Mouse (Mus musculus) hindbrain, embryonic 15.5 days (tissue): ENCODE data around the gene Tnks2. TPM values are rescaled to one million over a fixed set of nuclear protein-coding genes. Genes with fewer than 3 reads are reported as not detected.

Experiments
- ATAC-seq: fragments of 200-750 bp; cut with Nextera tagmentation; 2 replicates; pipeline ENCODE4 v1.8.0; 2017; ENCODE audit warnings: low read depth, moderate number of reproducible peaks, moderate TSS enrichment; ENCODE audit not compliant: low FRiP score
- H3K27ac ChIP-seq: fragments of 300-500 bp; sonication (generic); replicated peaks from 2 replicates; pipeline ENCODE4 v1.5.1; 2015; ENCODE audit warnings: mild to moderate bottlenecking, inconsistent platforms
- H3K27me3 ChIP-seq: fragments of 300-500 bp; sonication (generic); 2 replicates; pipeline ENCODE4 v1.6.1; 2015; ENCODE audit warnings: control low read depth, inconsistent platforms
- H3K36me3 ChIP-seq: fragments of 300-500 bp; sonication (generic); 2 replicates; pipeline ENCODE4 v1.6.1; 2015; ENCODE audit warnings: control low read depth, inconsistent platforms
- H3K4me1 ChIP-seq: fragments of 300-500 bp; sonication (generic); replicated peaks from 2 replicates; pipeline ENCODE4 v1.6.1; 2015; ENCODE audit warnings: control low read depth, inconsistent platforms
- H3K4me2 ChIP-seq: fragments of 300-500 bp; sonication (generic); 2 replicates; pipeline ENCODE4 v1.6.1; 2015; ENCODE audit warnings: moderate library complexity, mild to moderate bottlenecking, inconsistent platforms
- H3K4me3 ChIP-seq: fragments of 300-500 bp; sonication (generic); 2 replicates; pipeline ENCODE4 v1.5.1; 2015; ENCODE audit warnings: mild to moderate bottlenecking, inconsistent platforms
- H3K9ac ChIP-seq: fragments of 300-500 bp; sonication (generic); 2 replicates; pipeline ENCODE4 v1.6.1; 2015; ENCODE audit warnings: inconsistent platforms
- H3K9me3 ChIP-seq: fragments of 300-500 bp; sonication (generic); 2 replicates; pipeline ENCODE4 v1.6.1; 2016; ENCODE audit warnings: control low read depth, inconsistent platforms
- WGBS: fragments of 180-500 bp; shearing (Covaris S2); methylation state at CpG from one replicate; pipeline ENCODE4 v1.1.7; 2015; 5-methylcytosine and 5-hydroxymethylcytosine counted together
- polyA plus RNA-seq: library from polyadenylated mRNA; unstranded; fragments of >200 nt; fragmentation: Nextera tagmentation; extraction: Ambion mirVana; gene quantifications from 2 replicates; pipeline ENCODE4 v1.2.1, GENCODE M21; 2015

The Tnks2 gene
- polyA plus RNA-seq, 1 experiment from 2014 or later = 43.2 TPM

GRCm38 (mm10) chr19:36909676-36910292, 75.8 kb downstream of the Tnks2 start:
- Histone ChIP-seq H3K27me3 (no peaks in the 10 kb centered on the region), H3K4me1 (peaks cover 8% of the 10 kb centered on the region; the same call in 1 of the 2 replicates), H3K36me3 (no peaks in the 10 kb centered on the region), H3K9ac (no peak overlapping the region), H3K9me3 (no peaks in the 10 kb centered on the region), H3K4me3 (no peak overlapping the region), H3K4me2 (no peak overlapping the region), H3K27ac (no peak overlapping the region)
- WGBS = 19% methylated on average over 9 of the region's 9 CpGs
- ATAC-seq = no peak

GRCm38 (mm10) chr19:36910424-36911045, 76.5 kb downstream of the Tnks2 start:
- Histone ChIP-seq H3K27ac (no peak overlapping the region), H3K27me3 (no peaks in the 10 kb centered on the region), H3K9ac (no peak overlapping the region), H3K9me3 (no peaks in the 10 kb centered on the region), H3K4me3 (no peak overlapping the region), H3K4me1 (0 out of 2 replicates have a peak, but pooled peaks cover 7% of the 10 kb centered on the region), H3K36me3 (no peaks in the 10 kb centered on the region), H3K4me2 (peak overlapping the region; percentile 6; the same call in 1 of the 2 replicates)
- 9% methylated on average over 12 of the region's 12 CpGs for WGBS
- peak; percentile 79 for ATAC-seq

GRCm38 (mm10) chr19:36913064-36913463, 79.0 kb downstream of the Tnks2 start:
- H3K4me1 ChIP-seq = peaks cover 12% of the 10 kb centered on the region
- no peaks in the 10 kb centered on the region for H3K36me3 ChIP-seq
- no peak overlapping the region for H3K4me2 ChIP-seq
- no peak overlapping the region for H3K27ac ChIP-seq
- 67% methylated on average over 7 of the region's 7 CpGs for WGBS
- H3K9ac ChIP-seq = no peak overlapping the region
- ATAC-seq = no peak
- H3K9me3 ChIP-seq = no peaks in the 10 kb centered on the region
- no peaks in the 10 kb centered on the region for H3K27me3 ChIP-seq
- H3K4me3 ChIP-seq = no peak overlapping the region

- Histone ChIP-seq H3K27me3 (no peaks in the 10 kb centered on the region), H3K4me3 (no peak overlapping the region), H3K4me1 (peaks cover 14% of the 10 kb centered on the region), H3K9me3 (no peaks in the 10 kb centered on the region), H3K36me3 (no peaks in the 10 kb centered on the region), H3K9ac (no peak overlapping the region), H3K4me2 (no peak overlapping the region), H3K27ac (no peak overlapping the region)
- no peak for ATAC-seq
- 70% methylated on average over 4 of the region's 4 CpGs for WGBS
Measured at GRCm38 (mm10) chr19:36916206-36916605, 82.2 kb downstream of the Tnks2 start.

GRCm38 (mm10) chr19:36916876-36917389, 82.9 kb downstream of the Tnks2 start:
- H3K9me3 ChIP-seq = no peaks in the 10 kb centered on the region
- H3K4me2 ChIP-seq = peak overlapping the region; percentile 30; the same call in 1 of the 2 replicates
- H3K27ac ChIP-seq = no peak overlapping the region
- no peaks in the 10 kb centered on the region for H3K27me3 ChIP-seq
- no peak overlapping the region for H3K9ac ChIP-seq
- WGBS = 71% methylated on average over 1 of the region's 1 CpGs
- H3K36me3 ChIP-seq = no peaks in the 10 kb centered on the region
- no peak overlapping the region for H3K4me3 ChIP-seq
- ATAC-seq = no peak
- peaks cover 14% of the 10 kb centered on the region for H3K4me1 ChIP-seq

- no peaks in the 10 kb centered on the region for H3K9me3 ChIP-seq
- no peaks in the 10 kb centered on the region for H3K36me3 ChIP-seq
- peak; percentile 91 for ATAC-seq
- H3K4me3 ChIP-seq = peak overlapping the region; percentile 73
- peaks cover 14% of the 10 kb centered on the region for H3K4me1 ChIP-seq
- under 1% methylated on average over 74 of the region's 85 CpGs for WGBS
- peak overlapping the region; percentile 72 for H3K4me2 ChIP-seq
- no peaks in the 10 kb centered on the region for H3K27me3 ChIP-seq
- H3K9ac ChIP-seq = peak overlapping the region; percentile 84
- peak overlapping the region; percentile 92 for H3K27ac ChIP-seq
Measured at GRCm38 (mm10) chr19:36918441-36919301, 84.6 kb downstream of the Tnks2 start.

- no peaks in the 10 kb centered on the region for H3K36me3 ChIP-seq
- peak within 1 kb of the TSS; percentile 73 for H3K4me3 ChIP-seq
- H3K27ac ChIP-seq = peak within 1 kb of the TSS; percentile 92
- H3K27me3 ChIP-seq = no peaks in the 10 kb centered on the region
- peak within 1 kb of the TSS; percentile 84 for H3K9ac ChIP-seq
- H3K9me3 ChIP-seq = no peaks in the 10 kb centered on the region
- H3K4me2 ChIP-seq = peak within 1 kb of the TSS; percentile 72
- WGBS = 5% methylated on average over 12 of the region's 12 CpGs
- ATAC-seq = 0 out of 2 replicates have a peak, but pooled peaks have one; percentile 21
- peaks cover 14% of the 10 kb centered on the region for H3K4me1 ChIP-seq
Measured at GRCm38 (mm10) chr19:36919466-36919865, 85.4 kb downstream of the Tnks2 start, which contains the start of gene Fgfbp3. TSS of gene Fgfbp3 (minus strand) at chr19:36919615.

- 30% methylated on average over 2 of the region's 2 CpGs for WGBS
- Histone ChIP-seq H3K4me2 (no peak overlapping the region), H3K9ac (no peak overlapping the region), H3K36me3 (no peaks in the 10 kb centered on the region), H3K27me3 (no peaks in the 10 kb centered on the region), H3K9me3 (no peaks in the 10 kb centered on the region), H3K27ac (no peak overlapping the region), H3K4me3 (no peak overlapping the region), H3K4me1 (peaks cover 23% of the 10 kb centered on the region)
- ATAC-seq = no peak
Measured at GRCm38 (mm10) chr19:36922015-36922414, 88.0 kb downstream of the Tnks2 start.

GRCm38 (mm10) chr19:36922936-36923335, 88.9 kb downstream of the Tnks2 start:
- no peaks in the 10 kb centered on the region for H3K27me3 ChIP-seq
- no peak overlapping the region for H3K9ac ChIP-seq
- no peaks in the 10 kb centered on the region for H3K9me3 ChIP-seq
- H3K4me1 ChIP-seq = peaks cover 29% of the 10 kb centered on the region
- WGBS = 73% methylated on average over 3 of the region's 3 CpGs
- H3K4me3 ChIP-seq = no peak overlapping the region
- H3K36me3 ChIP-seq = no peaks in the 10 kb centered on the region
- no peak for ATAC-seq
- H3K4me2 ChIP-seq = no peak overlapping the region
- H3K27ac ChIP-seq = no peak overlapping the region

GRCm38 (mm10) chr19:36925671-36926552, 91.9 kb downstream of the Tnks2 start, which contains the start of gene Btaf1:
TSS of gene Btaf1 (plus strand) at chr19:36926079.
- H3K4me3 ChIP-seq = peak within 1 kb of the TSS; percentile 99
- H3K4me2 ChIP-seq = peak within 1 kb of the TSS; percentile 73
- H3K9me3 ChIP-seq = no peaks in the 10 kb centered on the region
- H3K36me3 ChIP-seq = no peaks in the 10 kb centered on the region
- peak within 1 kb of the TSS; percentile 97 for H3K27ac ChIP-seq
- H3K27me3 ChIP-seq = no peaks in the 10 kb centered on the region
- H3K4me1 ChIP-seq = peaks cover 25% of the 10 kb centered on the region
- ATAC-seq = peak; percentile 98
- WGBS = 0% methylated on average over 92 of the region's 98 CpGs
- peak within 1 kb of the TSS; percentile 82 for H3K9ac ChIP-seq
